Mouse (Mus musculus) embryonic facial prominence, embryonic 15.5 days (tissue): ENCODE data around the gene Cyp2a4. TPM values are rescaled to one million over a fixed set of nuclear protein-coding genes. Genes with fewer than 3 reads are reported as not detected.
"Not testable (repeated sequence)": the region's sequence is repeated elsewhere in the genome, so short reads cannot be mapped to it uniquely, and the experiment has no call there.

Experiments
- ATAC-seq: fragments of 200-750 bp; cut with Nextera tagmentation; 2 replicates; pipeline ENCODE4 v1.8.0; 2017; ENCODE audit warnings: low read depth, moderate TSS enrichment; ENCODE audit not compliant: insufficient number of reproducible peaks, low FRiP score, low TSS enrichment
- H3K27ac ChIP-seq: fragments of 300-500 bp; sonication (generic); replicated peaks from 2 replicates; pipeline ENCODE4 v1.5.1; 2015; ENCODE audit warnings: mild to moderate bottlenecking, inconsistent platforms
- H3K27me3 ChIP-seq: fragments of 300-500 bp; sonication (generic); 2 replicates; pipeline ENCODE4 v1.6.1; 2015; ENCODE audit warnings: inconsistent platforms
- H3K36me3 ChIP-seq: fragments of 300-500 bp; sonication (generic); 2 replicates; pipeline ENCODE4 v1.6.1; 2015; ENCODE audit warnings: mild to moderate bottlenecking, inconsistent platforms
- H3K4me1 ChIP-seq: fragments of 300-500 bp; sonication (generic); 2 replicates; pipeline ENCODE4 v1.6.1; 2015; ENCODE audit warnings: inconsistent platforms
- H3K4me2 ChIP-seq: fragments of 300-500 bp; sonication (generic); replicated peaks from 2 replicates; pipeline ENCODE4 v1.6.1; 2015; ENCODE audit warnings: mild to moderate bottlenecking, inconsistent platforms
- H3K4me3 ChIP-seq: fragments of 300-500 bp; sonication (generic); replicated peaks from 2 replicates; pipeline ENCODE4 v1.5.1; 2015; ENCODE audit warnings: mild to moderate bottlenecking, inconsistent platforms
- H3K9ac ChIP-seq: fragments of 300-500 bp; sonication (generic); 2 replicates; pipeline ENCODE4 v1.6.1; 2015; ENCODE audit warnings: inconsistent platforms
- H3K9me3 ChIP-seq: fragments of 300-500 bp; sonication (generic); replicated peaks from 2 replicates; pipeline ENCODE4 v1.6.1; 2016; ENCODE audit warnings: inconsistent platforms
- WGBS: fragments of 180-500 bp; shearing (Covaris S2); methylation state at CpG from one replicate; pipeline ENCODE4 v1.1.7; 2015; 5-methylcytosine and 5-hydroxymethylcytosine counted together
- polyA plus RNA-seq: library from polyadenylated mRNA; unstranded; fragments of >200 nt; fragmentation: Nextera tagmentation; extraction: Ambion mirVana; gene quantifications from 2 replicates; pipeline ENCODE4 v1.2.1, GENCODE M21; 2015

Cyp2a4 gene
- not detected in 2 replicates for polyA plus RNA-seq

GRCm38 (mm10) chr7:26306926-26307325, at the start of gene Cyp2a4:
Gene Cyp2a4, plus strand, starts transcription at chr7:26307169.
- not testable (repeated sequence) for H3K27ac ChIP-seq, H3K9ac ChIP-seq, H3K36me3 ChIP-seq, H3K27me3 ChIP-seq, H3K4me2 ChIP-seq, H3K9me3 ChIP-seq, H3K4me1 ChIP-seq, ATAC-seq, H3K4me3 ChIP-seq
- WGBS = 58% methylated on average over 2 of the region's 2 CpGs

DNA sequence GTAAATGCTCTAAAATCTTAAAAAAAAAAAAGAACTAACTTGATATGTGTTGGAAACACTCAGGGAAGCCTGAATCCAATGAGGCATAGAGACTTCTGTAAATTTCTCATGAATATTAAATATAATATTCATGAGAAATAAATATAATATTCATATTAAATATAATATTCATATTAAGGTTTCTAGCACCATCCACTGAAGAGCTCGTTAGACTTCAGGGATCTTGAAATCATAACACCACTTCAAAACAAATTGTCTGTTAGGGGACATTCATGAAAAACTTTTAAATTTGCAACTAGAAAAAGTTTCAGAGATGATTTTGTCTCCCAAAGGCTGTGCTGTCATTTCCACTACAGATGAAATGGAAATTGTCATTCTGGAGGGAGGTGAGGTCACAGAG, 46.9 kb upstream of the Cyp2a4 start, which contains the start of gene Vmn1r184:
TSS of gene Vmn1r184 (plus strand) at position 301 of the 400 bp plus-strand sequence.
- H3K4me2 ChIP-seq, ATAC-seq, H3K9me3 ChIP-seq: not testable (repeated sequence)

DNA sequence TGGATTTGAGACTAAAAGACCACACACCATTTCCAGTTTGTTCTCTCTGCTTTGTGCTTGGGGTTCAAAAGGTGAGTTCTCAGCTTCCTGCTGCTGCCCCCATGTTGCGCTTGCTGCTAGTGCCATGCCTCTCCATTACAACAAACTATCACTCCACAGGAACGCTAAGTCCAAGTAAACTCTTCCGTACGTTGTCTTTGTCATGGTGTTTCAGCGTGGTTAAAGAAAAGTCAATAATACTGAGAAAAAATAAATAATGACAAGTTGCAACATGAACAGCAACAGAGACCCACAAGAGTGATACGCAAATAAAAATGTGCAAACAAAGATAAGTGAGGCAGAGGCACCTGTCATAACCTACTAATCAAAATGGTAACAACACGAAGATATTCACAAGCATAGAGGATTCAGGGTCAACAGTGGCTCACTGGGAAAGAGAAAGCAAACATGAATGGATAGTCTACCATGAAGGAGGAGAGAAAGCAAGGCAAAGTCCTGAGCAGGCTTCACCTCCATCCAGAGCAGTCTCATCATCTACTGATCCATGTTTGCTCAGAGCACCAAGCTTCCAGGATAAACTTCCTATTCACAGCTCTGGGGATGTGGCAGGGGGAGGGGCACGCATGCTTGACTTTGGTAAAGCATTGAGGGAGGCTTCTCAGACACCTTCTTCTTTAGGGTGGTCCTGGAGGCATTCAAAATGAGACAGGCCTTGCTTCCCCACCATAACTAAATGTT, 3.4 kb upstream of the Cyp2a4 start:
- not testable (repeated sequence) for H3K4me2 ChIP-seq, H3K36me3 ChIP-seq, H3K27ac ChIP-seq, H3K4me1 ChIP-seq, H3K4me3 ChIP-seq, H3K9ac ChIP-seq, H3K27me3 ChIP-seq, H3K9me3 ChIP-seq, ATAC-seq
- WGBS = 76% methylated on average over 8 of the region's 8 CpGs

More for the DNA sequence above, 46.9 kb upstream of the Cyp2a4 start, which contains the start of gene Vmn1r184:
- H3K4me1 ChIP-seq, H3K36me3 ChIP-seq, H3K4me3 ChIP-seq, H3K27me3 ChIP-seq, H3K27ac ChIP-seq, H3K9ac ChIP-seq: not testable (repeated sequence)
- whole genome bisulfite sequencing = 69% methylated on average over 1 of the region's 1 CpGs

GRCm38 (mm10) chr7:26311786-26312185, 4.8 kb downstream of the Cyp2a4 start:
- H3K9me3 ChIP-seq, H3K36me3 ChIP-seq, H3K4me3 ChIP-seq, H3K9ac ChIP-seq, H3K4me1 ChIP-seq, ATAC-seq, H3K27me3 ChIP-seq, H3K4me2 ChIP-seq, H3K27ac ChIP-seq: not testable (repeated sequence)
- 78% methylated on average over 4 of the region's 4 CpGs for WGBS

DNA sequence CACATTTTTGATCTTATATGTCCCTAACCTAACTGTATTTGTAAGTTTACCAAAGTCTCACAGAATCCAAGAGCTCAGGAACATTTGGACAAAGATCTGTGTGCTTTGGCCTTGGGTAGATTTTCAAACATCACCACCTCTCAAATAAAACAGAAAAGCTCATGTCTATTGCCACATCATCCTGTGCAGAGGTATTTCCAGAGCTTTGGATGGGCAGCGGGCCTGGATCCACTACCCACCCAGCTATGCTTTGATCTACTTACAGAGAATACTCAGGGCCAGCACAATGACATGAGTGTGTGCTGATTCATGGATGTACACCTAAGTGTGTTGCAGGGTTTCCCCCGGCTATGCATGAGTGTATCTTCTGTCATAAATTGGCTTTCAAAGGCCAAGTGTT, 8.2 kb downstream of the Cyp2a4 start:
- not testable (repeated sequence) for H3K9me3 ChIP-seq, H3K4me2 ChIP-seq, H3K27ac ChIP-seq, H3K4me3 ChIP-seq, H3K4me1 ChIP-seq, ATAC-seq, H3K9ac ChIP-seq, H3K36me3 ChIP-seq, H3K27me3 ChIP-seq
- WGBS = 86% methylated on average over 2 of the region's 2 CpGs

DNA sequence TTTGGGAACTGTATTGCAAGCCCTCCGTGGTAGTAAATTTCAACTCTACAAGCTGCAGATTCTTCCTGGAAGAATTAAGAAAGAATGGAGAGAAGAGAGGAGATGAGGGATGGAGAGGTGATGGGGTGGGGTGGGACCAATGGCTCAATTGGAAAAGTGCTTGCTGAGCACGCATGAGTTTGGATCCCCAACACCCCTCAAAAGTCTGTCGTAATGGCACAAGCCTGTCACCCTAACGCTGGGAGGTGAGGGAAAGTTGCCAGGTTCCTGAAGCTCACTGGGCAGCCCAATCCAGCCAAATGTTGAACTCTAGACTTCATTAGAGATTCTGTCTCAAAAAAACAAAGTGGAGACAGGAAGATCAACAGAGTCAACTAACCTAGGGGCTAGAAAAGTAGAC, 8.8 kb downstream of the Cyp2a4 start:
- not testable (repeated sequence) for H3K27me3 ChIP-seq, H3K27ac ChIP-seq, H3K4me3 ChIP-seq, H3K36me3 ChIP-seq, H3K4me2 ChIP-seq, H3K9me3 ChIP-seq, ATAC-seq, H3K4me1 ChIP-seq, H3K9ac ChIP-seq
- 81% methylated on average over 4 of the region's 4 CpGs for WGBS

DNA sequence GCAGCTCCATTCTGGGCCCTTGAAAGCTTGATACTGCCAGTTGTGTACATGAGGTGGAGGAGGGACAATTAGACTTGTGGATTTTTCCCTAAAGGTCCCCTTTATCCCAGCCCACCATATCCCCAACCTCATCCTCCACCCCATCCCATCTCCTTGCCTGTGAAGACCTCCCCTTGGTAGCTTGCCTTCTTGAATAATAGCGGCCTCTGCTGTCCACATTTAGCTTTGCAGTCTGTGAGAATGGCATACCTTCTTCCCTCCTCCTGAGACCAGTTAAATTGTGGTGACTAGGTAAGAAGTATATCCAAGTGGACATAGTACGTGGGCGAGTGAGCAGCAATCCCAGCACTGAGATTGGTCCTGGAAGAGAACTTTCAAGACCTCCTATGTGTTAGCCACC, 13.4 kb downstream of the Cyp2a4 start:
- not testable (repeated sequence) for H3K27me3 ChIP-seq, H3K4me1 ChIP-seq, H3K27ac ChIP-seq, H3K9me3 ChIP-seq, H3K9ac ChIP-seq, ATAC-seq, H3K4me3 ChIP-seq, H3K36me3 ChIP-seq, H3K4me2 ChIP-seq
- WGBS = 63% methylated on average over 3 of the region's 3 CpGs

DNA sequence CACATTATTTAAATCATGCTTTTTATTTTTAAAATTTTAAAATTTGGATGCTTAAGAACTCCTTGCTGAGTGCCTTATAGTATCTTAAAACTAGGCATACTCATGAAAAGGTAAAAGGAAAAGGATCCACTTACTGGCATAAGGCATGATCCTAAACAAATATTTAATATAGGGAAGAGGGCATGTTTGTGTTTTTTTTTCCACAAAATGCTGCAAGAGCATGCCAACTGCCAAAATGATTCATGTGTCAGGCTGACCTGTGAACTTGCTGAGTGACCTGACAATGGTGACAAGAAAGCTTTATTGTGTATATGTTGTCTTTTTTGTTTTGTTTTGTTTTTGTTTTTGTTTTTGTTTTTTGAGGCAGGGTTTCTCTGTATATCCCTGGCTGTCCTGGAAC, 43.2 kb downstream of the Cyp2a4 start:
- not testable (repeated sequence) for H3K4me1 ChIP-seq, H3K27ac ChIP-seq, H3K36me3 ChIP-seq, H3K9ac ChIP-seq, H3K4me3 ChIP-seq, H3K9me3 ChIP-seq, ATAC-seq, H3K4me2 ChIP-seq, H3K27me3 ChIP-seq

DNA sequence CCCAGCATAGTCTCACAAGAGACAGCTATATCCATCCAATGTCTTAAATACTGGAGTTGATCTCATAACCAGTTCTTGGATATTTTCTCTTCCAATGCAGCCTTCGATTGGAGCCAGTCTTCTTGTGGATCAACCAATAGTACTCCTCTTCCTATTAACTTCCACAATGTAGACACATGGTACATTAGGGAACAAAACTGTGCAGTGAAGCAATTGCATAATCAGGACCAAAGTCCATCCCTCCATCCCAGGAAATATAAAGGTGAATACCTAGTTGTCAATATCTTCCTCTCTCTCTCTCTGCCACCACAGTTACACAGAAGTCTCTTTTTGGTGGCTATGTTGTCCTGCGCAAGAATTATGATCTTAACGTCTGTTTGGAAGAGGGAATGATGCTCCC, 45.3 kb downstream of the Cyp2a4 start:
- not testable (repeated sequence) for H3K27ac ChIP-seq, H3K9me3 ChIP-seq, H3K4me1 ChIP-seq, H3K27me3 ChIP-seq, ATAC-seq, H3K9ac ChIP-seq, H3K4me2 ChIP-seq, H3K4me3 ChIP-seq, H3K36me3 ChIP-seq
- 82% methylated on average over 2 of the region's 3 CpGs for WGBS

GRCm38 (mm10) chr7:26356719-26357118, 49.8 kb downstream of the Cyp2a4 start:
- not testable (repeated sequence) for H3K4me1 ChIP-seq, H3K4me3 ChIP-seq, H3K9me3 ChIP-seq, H3K27me3 ChIP-seq, H3K36me3 ChIP-seq, H3K9ac ChIP-seq, H3K27ac ChIP-seq, ATAC-seq, H3K4me2 ChIP-seq
- 77% methylated on average over 5 of the region's 6 CpGs for WGBS
